Mouse (Mus musculus) liver, embryonic 14.5 days (tissue): ENCODE measurements around the gene Ikbke. TPM values are rescaled to one million over a fixed set of nuclear protein-coding genes. Genes with fewer than 3 reads are reported as not detected.

Source experiments
- ATAC-seq: fragments of 200-750 bp; cut with Nextera tagmentation; 2 replicates; pipeline ENCODE4 v1.8.0; 2017; ENCODE audit warnings: moderate number of reproducible peaks, mild to moderate bottlenecking, moderate library complexity; ENCODE audit not compliant: insufficient read depth
- DNase-seq, 3 experiments: peaks; one replicate each; pipeline ENCODE4 v3.0.0-alpha.2; 2012 to 2013; ENCODE audit warnings: low read depth in 3 of 3, low spot score in 3 of 3
- H3K27ac ChIP-seq: fragments of 300-500 bp; sonication (generic); 2 replicates; pipeline ENCODE4 v1.5.1; 2014; ENCODE audit warnings: moderate library complexity, mild to moderate bottlenecking, control low read depth, inconsistent platforms
- H3K27me3 ChIP-seq: fragments of 300-500 bp; sonication (generic); 2 replicates; pipeline ENCODE4 v1.6.1; 2014; ENCODE audit warnings: mild to moderate bottlenecking, low read length, moderate library complexity; ENCODE audit not compliant: control insufficient read depth, insufficient read depth
- H3K36me3 ChIP-seq: fragments of 300-500 bp; sonication (generic); replicated peaks from 2 replicates; pipeline ENCODE4 v1.6.1; 2014; ENCODE audit warnings: low read depth; ENCODE audit not compliant: control insufficient read depth, insufficient read depth
- H3K4me1 ChIP-seq, 2 experiments: fragments of 200-500 bp in 1 of 2; fragments of 300-500 bp in 1 of 2; sonication (generic) in 1 of 2; replicated peaks; 2 replicates each; pipeline ENCODE4 v1.6.1; 2012 to 2014; ENCODE audit warnings: antibody characterized with exemption in 1 of 2, inconsistent platforms in 1 of 2, low read length in 1 of 2; ENCODE audit not compliant: control insufficient read depth in 2 of 2, insufficient read depth in 2 of 2
- H3K4me2 ChIP-seq: fragments of 300-500 bp; sonication (generic); 2 replicates; pipeline ENCODE4 v1.6.1; 2014; ENCODE audit warnings: low read depth, mild to moderate bottlenecking, control low read depth, moderate library complexity
- H3K4me3 ChIP-seq, 2 experiments: fragments of 200-500 bp in 1 of 2; fragments of 300-500 bp in 1 of 2; sonication (generic) in 1 of 2; 2 replicates each; pipeline ENCODE4 v1.5.1; 2012 to 2014; ENCODE audit warnings: low read depth in 2 of 2, low read length in 2 of 2, mild to moderate bottlenecking in 2 of 2, control low read depth in 1 of 2, inconsistent platforms in 1 of 2, moderate library complexity in 1 of 2; ENCODE audit not compliant: insufficient read depth in 1 of 2
- H3K9ac ChIP-seq: fragments of 300-500 bp; sonication (generic); replicated peaks from 2 replicates; pipeline ENCODE4 v1.6.1; 2014; ENCODE audit warnings: mild to moderate bottlenecking, control low read depth, moderate library complexity
- H3K9me3 ChIP-seq: fragments of 300-500 bp; sonication (generic); 2 replicates; pipeline ENCODE4 v1.6.1; 2016; ENCODE audit warnings: low read length, mixed read lengths; ENCODE audit not compliant: control insufficient read depth
- CTCF ChIP-seq: IDR thresholded peaks from 2 replicates; pipeline ENCODE4 v1.5.1; 2016; ENCODE audit warnings: antibody characterized with exemption, low read depth, control low read depth
- EP300 ChIP-seq: IDR thresholded peaks from 2 replicates; pipeline ENCODE4 v1.6.1; 2016; ENCODE audit warnings: antibody characterized with exemption, low read depth
- WGBS: fragments of 180-500 bp; shearing (Covaris S2); extraction: QIAGEN DNeasy Blood & Tissue Kit; methylation state at CpG from one replicate; pipeline ENCODE4 v1.1.7; 2014; ENCODE audit not compliant: insufficient replicate concordance; 5-methylcytosine and 5-hydroxymethylcytosine counted together
- polyA plus RNA-seq, 2 experiments: library from polyadenylated mRNA; depleted of rRNA in 1 of 2; stranded (reverse) in 1 of 2; unstranded in 1 of 2; fragments of >200 nt; fragmentation: Nextera tagmentation in 1 of 2; extraction: Ambion mirVana in 1 of 2; gene quantifications; 2 replicates each; pipeline versions ENCODE4 v1.2.1 to v1.2.3; 2012 to 2014

Gene Ikbke
- polyA plus RNA-seq, 2 experiments, result 4.9 to 6.4 TPM

GRCm38 (mm10) chr1:131208800-131209199 lies 70.6 kb downstream of the Ikbke start:
- Histone ChIP-seq H3K36me3 (no peaks in the 10 kb centered on the region), H3K27me3 (no peaks in the 10 kb centered on the region), H3K9me3 (no peaks in the 10 kb centered on the region), H3K9ac (no peak overlapping the region), H3K27ac (no peak overlapping the region), H3K4me3 (no peak overlapping the region), H3K4me1 (no peaks in the 10 kb centered on the region; a peak in 1 of 4 replicates), H3K4me2 (no peak overlapping the region)
- 74% methylated on average over 6 of the region's 6 CpGs for WGBS
- ATAC-seq, result no peak
- no peak for TF ChIP-seq CTCF
- TF ChIP-seq EP300, result no peak
- no peak for DNase-seq

- no peak overlapping the region for H3K27ac ChIP-seq
- no peaks in the 10 kb centered on the region for H3K27me3 ChIP-seq
Observed at GRCm38 (mm10) chr1:131208081-131208480, 71.3 kb downstream of the Ikbke start.

GRCm38 (mm10) chr1:131207531-131207930 lies 71.9 kb downstream of the Ikbke start:
- no peak overlapping the region for H3K27ac ChIP-seq

More at GRCm38 (mm10) chr1:131208081-131208480, 71.3 kb downstream of the Ikbke start:
- Histone ChIP-seq H3K9ac (no peak overlapping the region), H3K36me3 (no peaks in the 10 kb centered on the region), H3K4me1 (no peaks in the 10 kb centered on the region), H3K9me3 (no peaks in the 10 kb centered on the region), H3K4me3 (no peak overlapping the region), H3K4me2 (no peak overlapping the region)
- 66% methylated on average over 5 of the region's 5 CpGs for WGBS
- no peak for TF ChIP-seq CTCF
- TF ChIP-seq EP300, result no peak
- no peak for DNase-seq
- ATAC-seq, result no peak

GRCm38 (mm10) chr1:131206342-131206741 lies 73.1 kb downstream of the Ikbke start:
- H3K4me3 ChIP-seq, result no peak overlapping the region
- no peaks in the 10 kb centered on the region for H3K27me3 ChIP-seq
- H3K4me2 ChIP-seq, result no peak overlapping the region
- TF ChIP-seq EP300 (no peak), CTCF (no peak)
- no peak overlapping the region for H3K9ac ChIP-seq
- ATAC-seq (no peak), DNase-seq (no peak)
- no peaks in the 10 kb centered on the region for H3K9me3 ChIP-seq
- no peaks in the 10 kb centered on the region for H3K4me1 ChIP-seq
- no peak overlapping the region for H3K27ac ChIP-seq
- WGBS, result 57% methylated on average over 5 of the region's 5 CpGs
- no peaks in the 10 kb centered on the region for H3K36me3 ChIP-seq

More at GRCm38 (mm10) chr1:131207531-131207930, 71.9 kb downstream of the Ikbke start:
- H3K36me3 ChIP-seq, result no peaks in the 10 kb centered on the region
- TF ChIP-seq EP300 (no peak), CTCF (peak; percentile 69)
- H3K4me2 ChIP-seq, result no peak overlapping the region
- no peak overlapping the region for H3K9ac ChIP-seq
- ATAC-seq (no peak), DNase-seq (no peak)
- H3K4me1 ChIP-seq, result no peaks in the 10 kb centered on the region
- no peak overlapping the region for H3K4me3 ChIP-seq
- no peaks in the 10 kb centered on the region for H3K9me3 ChIP-seq
- WGBS, result 7% methylated on average over 5 of the region's 5 CpGs
- no peaks in the 10 kb centered on the region for H3K27me3 ChIP-seq

GRCm38 (mm10) chr1:131204461-131204860 lies 74.9 kb downstream of the Ikbke start:
- Histone ChIP-seq H3K27ac (no peak overlapping the region), H3K4me3 (no peak overlapping the region), H3K9ac (no peak overlapping the region), H3K27me3 (no peaks in the 10 kb centered on the region), H3K4me2 (no peak overlapping the region), H3K36me3 (no peaks in the 10 kb centered on the region), H3K4me1 (no peaks in the 10 kb centered on the region; a peak in 1 of 4 replicates), H3K9me3 (no peaks in the 10 kb centered on the region)
- no peak for DNase-seq
- WGBS, result 30% methylated on average over 8 of the region's 8 CpGs
- no peak for ATAC-seq
- TF ChIP-seq CTCF (no peak), EP300 (no peak)

Other genes starting within 250 kb of the Ikbke start
- gene Mapkapk2, start 181.8 kb downstream of the Ikbke start, polyA plus RNA-seq (2012; rRNA removed), result 10.3 and 12.9 TPM in 2 replicates
- gene Mapkapk2, start 181.8 kb downstream of the Ikbke start, polyA plus RNA-seq (2014; fragmentation: Nextera tagmentation; extraction: Ambion mirVana), result 12.8 and 13.6 TPM in 2 replicates
- gene Dyrk3, start 141.3 kb downstream of the Ikbke start, polyA plus RNA-seq (2012; rRNA removed), result 8.5 and 10.6 TPM in 2 replicates
- 14.3 and 14.9 TPM in 2 replicates for gene Dyrk3, start 141.3 kb downstream of the Ikbke start, polyA plus RNA-seq (2014; fragmentation: Nextera tagmentation; extraction: Ambion mirVana)
- 15.8 and 19.0 TPM in 2 replicates for gene Eif2d, start 126.4 kb downstream of the Ikbke start, polyA plus RNA-seq (2012; rRNA removed)
- gene Eif2d, start 126.4 kb downstream of the Ikbke start, polyA plus RNA-seq (2014; fragmentation: Nextera tagmentation; extraction: Ambion mirVana), result 29.2 and 30.1 TPM in 2 replicates
- 2.1 TPM in 2 replicates for gene Rassf5, start 34.3 kb downstream of the Ikbke start, polyA plus RNA-seq (2012; rRNA removed)
- 3.6 and 3.7 TPM in 2 replicates for gene Rassf5, start 34.3 kb downstream of the Ikbke start, polyA plus RNA-seq (2014; fragmentation: Nextera tagmentation; extraction: Ambion mirVana)
- 4.4 and 4.9 TPM in 2 replicates for gene Srgap2, start 247.7 kb upstream of the Ikbke start, polyA plus RNA-seq (2012; rRNA removed)
- 3.9 and 4.9 TPM in 2 replicates for gene Srgap2, start 247.7 kb upstream of the Ikbke start, polyA plus RNA-seq (2014; fragmentation: Nextera tagmentation; extraction: Ambion mirVana)
- gene Fam72a, start 248.3 kb upstream of the Ikbke start, polyA plus RNA-seq (2012; rRNA removed), result 1.1 and 1.3 TPM in 2 replicates
- gene Fam72a, start 248.3 kb upstream of the Ikbke start, polyA plus RNA-seq (2014; fragmentation: Nextera tagmentation; extraction: Ambion mirVana), result 1.3 and 1.7 TPM in 2 replicates